Mouse (Mus musculus) megakaryocyte, embryonic 14.5 days (primary cell): Measurements from ENCODE around the gene Alkbh1.

Source experiments
- FLI1 ChIP-seq: IDR thresholded peaks from 2 replicates; pipeline ENCODE4 v1.6.1; 2012; ENCODE audit warnings: low read length, inconsistent platforms, mixed read lengths
- GATA1 ChIP-seq: IDR thresholded peaks from 3 replicates; pipeline ENCODE4 v1.6.1; 2012; ENCODE audit warnings: mixed read lengths, low read length, inconsistent platforms, borderline replicate concordance

DNA sequence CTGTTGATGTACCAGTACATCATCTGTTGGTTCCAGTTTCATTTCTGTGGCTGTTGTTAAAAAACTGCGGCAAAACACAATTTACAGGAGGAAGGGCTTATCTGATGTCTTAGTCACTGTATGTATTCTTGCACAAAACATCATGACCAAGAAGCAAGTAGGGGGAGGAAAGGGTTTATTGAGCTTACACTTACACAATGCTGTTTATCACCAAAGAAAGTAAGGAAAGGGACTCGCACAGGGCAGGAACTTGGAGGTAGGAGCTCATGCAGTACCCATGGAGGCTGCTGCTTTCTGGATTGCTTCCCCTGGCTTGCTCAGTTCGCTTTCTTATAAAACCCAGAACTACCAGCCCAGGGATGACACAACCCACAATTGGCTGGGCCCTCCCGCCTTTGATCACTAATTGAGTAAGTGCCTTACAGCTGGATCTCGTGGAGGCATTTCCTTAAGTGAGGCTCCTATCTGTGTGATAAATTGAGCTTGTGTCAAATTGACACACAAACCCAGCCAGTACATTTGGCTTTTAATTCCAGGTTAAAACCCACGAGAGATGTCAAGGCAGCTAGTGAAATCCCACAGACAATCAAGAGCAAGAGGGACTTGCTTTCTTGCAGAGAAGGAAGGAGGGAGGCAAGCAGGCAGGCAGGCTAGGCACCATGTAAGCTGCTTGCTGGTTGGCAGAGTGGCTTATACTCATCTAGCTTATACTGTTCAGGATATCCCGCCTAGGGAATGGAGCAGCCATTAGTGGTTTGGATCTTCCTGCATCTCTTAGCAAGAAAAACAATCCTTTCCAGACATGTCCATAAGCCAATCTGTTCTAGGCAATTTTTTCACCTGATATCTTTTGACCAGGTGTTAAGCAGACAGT lies 26.7 kb upstream of the Alkbh1 start:
- TF ChIP-seq GATA1 (peak; percentile 77; the same call in 1 of the 3 replicates), FLI1 (no peak)
